Mouse (Mus musculus): ENCODE data around the gene Gm17545. TPM values are rescaled to one million over a fixed set of nuclear protein-coding genes. Genes with fewer than 3 reads are reported as not detected.

The Gm17545 gene
- total and polyA plus RNA-seq, 2 experiments from 2014 or later: not detected

- peak overlapping the region; percentile 74 for H3K4me2 ChIP-seq (ENCODE audit: low read depth, low read length)
- H3K4me1 ChIP-seq (ENCODE audit: insufficient read depth, low read length): no peaks in the 10 kb centered on the region
- DNase-seq (ENCODE audit: low spot score) (peak; percentile 83), ATAC-seq (peak; percentile 89)
- no peak for TF ChIP-seq CTCF (IDR thresholded peaks at IDR 0.05; ENCODE audit: low read depth)
- H3K9ac ChIP-seq (replicated peaks; ENCODE audit: low read length): peak overlapping the region; percentile 97
- 6% methylated on average over 39 of the region's 43 CpGs for WGBS
- H3K27me3 ChIP-seq (ENCODE audit: insufficient read depth, low read length): no peaks in the 10 kb centered on the region
- H3K27ac ChIP-seq: peak overlapping the region; percentile 94
- H3K9me3 ChIP-seq (ENCODE audit: low read length): no peaks in the 10 kb centered on the region
- H3K4me3 ChIP-seq (ENCODE audit: low read length): peak overlapping the region; percentile 87
- H3K36me3 ChIP-seq (ENCODE audit: insufficient read depth, low read length): no peaks in the 10 kb centered on the region
Observed at GRCm38 (mm10) chr9:22468170-22468898, 14.2 kb downstream of the Gm17545 start.

GRCm38 (mm10) chr9:22468899-22469259, 14.8 kb downstream of the Gm17545 start:
- Histone ChIP-seq H3K36me3 (ENCODE audit: insufficient read depth, low read length) (no peaks in the 10 kb centered on the region), H3K9ac (replicated peaks; ENCODE audit: low read length) (no peak overlapping the region; the same call in 1 of the 2 replicates), H3K4me2 (ENCODE audit: low read depth, low read length) (peak overlapping the region; percentile 74), H3K4me3 (ENCODE audit: low read length) (no peak overlapping the region), H3K27ac (no peak overlapping the region), H3K27me3 (ENCODE audit: insufficient read depth, low read length) (no peaks in the 10 kb centered on the region), H3K9me3 (ENCODE audit: low read length) (no peaks in the 10 kb centered on the region), H3K4me1 (ENCODE audit: insufficient read depth, low read length) (no peaks in the 10 kb centered on the region)
- DNase-seq (ENCODE audit: low spot score): no peak
- 80% methylated on average over 8 of the region's 8 CpGs for WGBS
- no peak for TF ChIP-seq CTCF (IDR thresholded peaks at IDR 0.05; ENCODE audit: low read depth)
- no peak for ATAC-seq

GRCm38 (mm10) chr9:22469643-22470042, 15.6 kb downstream of the Gm17545 start, which contains the start of gene Rp9:
Gene Rp9 (minus strand): TSS chr9:22469743.
- WGBS: 92% methylated on average over 3 of the region's 3 CpGs
- no peak for ATAC-seq
- H3K27ac ChIP-seq: peak within 1 kb of the TSS; percentile 94; the same call in 1 of the 2 replicates

GRCm38 (mm10) chr9:22475424-22475868, 21.4 kb downstream of the Gm17545 start, which contains the start of gene Bbs9:
Gene Bbs9 (plus strand): TSS chr9:22475715.
- Histone ChIP-seq H3K36me3 (ENCODE audit: insufficient read depth, low read length) (no peaks in the 10 kb centered on the region), H3K9ac (replicated peaks; ENCODE audit: low read length) (peak within 1 kb of the TSS; percentile 52), H3K4me3 (ENCODE audit: low read length) (peak within 1 kb of the TSS; percentile 61), H3K4me1 (ENCODE audit: insufficient read depth, low read length) (0 out of 2 replicates have a peak, but pooled peaks cover 6% of the 10 kb centered on the region), H3K4me2 (ENCODE audit: low read depth, low read length) (peak within 1 kb of the TSS; percentile 74), H3K27me3 (ENCODE audit: insufficient read depth, low read length) (no peaks in the 10 kb centered on the region), H3K9me3 (ENCODE audit: low read length) (no peaks in the 10 kb centered on the region), H3K27ac (peak within 1 kb of the TSS; percentile 76)
- TF ChIP-seq CTCF (IDR thresholded peaks at IDR 0.05; ENCODE audit: low read depth): no peak
- ATAC-seq (peak; percentile 99), DNase-seq (ENCODE audit: low spot score) (peak; percentile 97)
- under 1% methylated on average over 25 of the region's 25 CpGs for WGBS

More at GRCm38 (mm10) chr9:22469643-22470042, 15.6 kb downstream of the Gm17545 start, which contains the start of gene Rp9:
- no peaks in the 10 kb centered on the region for H3K27me3 ChIP-seq (ENCODE audit: insufficient read depth, low read length)
- no peak for TF ChIP-seq CTCF (IDR thresholded peaks at IDR 0.05; ENCODE audit: low read depth)
- H3K4me1 ChIP-seq (ENCODE audit: insufficient read depth, low read length): no peaks in the 10 kb centered on the region
- peak within 1 kb of the TSS; percentile 74 for H3K4me2 ChIP-seq (ENCODE audit: low read depth, low read length)
- peak within 1 kb of the TSS; percentile 97 for H3K9ac ChIP-seq (replicated peaks; ENCODE audit: low read length)
- H3K4me3 ChIP-seq (ENCODE audit: low read length): peak within 1 kb of the TSS; percentile 87
- no peaks in the 10 kb centered on the region for H3K36me3 ChIP-seq (ENCODE audit: insufficient read depth, low read length)
- DNase-seq (ENCODE audit: low spot score): no peak
- H3K9me3 ChIP-seq (ENCODE audit: low read length): no peaks in the 10 kb centered on the region

- 0 out of 2 replicates have a peak, but pooled peaks cover 6% of the 10 kb centered on the region for H3K4me1 ChIP-seq (ENCODE audit: insufficient read depth, low read length)
- H3K9me3 ChIP-seq (ENCODE audit: low read length): no peaks in the 10 kb centered on the region
- 4% methylated on average over 10 of the region's 10 CpGs for WGBS
- no peaks in the 10 kb centered on the region for H3K36me3 ChIP-seq (ENCODE audit: insufficient read depth, low read length)
- peak overlapping the region; percentile 52 for H3K9ac ChIP-seq (replicated peaks; ENCODE audit: low read length)
- peak overlapping the region; percentile 76; the same call in 1 of the 2 replicates for H3K27ac ChIP-seq
- H3K4me2 ChIP-seq (ENCODE audit: low read depth, low read length): peak overlapping the region; percentile 74
- peak; percentile 48 for DNase-seq (ENCODE audit: low spot score)
- no peak for TF ChIP-seq CTCF (IDR thresholded peaks at IDR 0.05; ENCODE audit: low read depth)
- H3K4me3 ChIP-seq (ENCODE audit: low read length): peak overlapping the region; percentile 61
- no peaks in the 10 kb centered on the region for H3K27me3 ChIP-seq (ENCODE audit: insufficient read depth, low read length)
- ATAC-seq: no peak
Observed at GRCm38 (mm10) chr9:22476265-22476664, 22.2 kb downstream of the Gm17545 start.

- DNase-seq (ENCODE audit: low spot score): no peak
- no peaks in the 10 kb centered on the region for H3K27me3 ChIP-seq (ENCODE audit: insufficient read depth, low read length)
- H3K27ac ChIP-seq: no peak overlapping the region
- no peak overlapping the region for H3K4me2 ChIP-seq (ENCODE audit: low read depth, low read length)
- H3K36me3 ChIP-seq (ENCODE audit: insufficient read depth, low read length): no peaks in the 10 kb centered on the region
- no peak for ATAC-seq
- H3K9me3 ChIP-seq (ENCODE audit: low read length): no peaks in the 10 kb centered on the region
- H3K4me3 ChIP-seq (ENCODE audit: low read length): no peak overlapping the region
- WGBS: 95% methylated on average over 8 of the region's 8 CpGs
- no peak for TF ChIP-seq CTCF (IDR thresholded peaks at IDR 0.05; ENCODE audit: low read depth)
- no peak overlapping the region for H3K9ac ChIP-seq (replicated peaks; ENCODE audit: low read length)
- 0 out of 2 replicates have a peak, but pooled peaks cover 6% of the 10 kb centered on the region for H3K4me1 ChIP-seq (ENCODE audit: insufficient read depth, low read length)
Observed at GRCm38 (mm10) chr9:22478946-22479345, 24.9 kb downstream of the Gm17545 start.

Measured in hindbrain, postnatal 0 days (tissue).